Mouse (Mus musculus) embryonic fibroblast, embryonic 13.5 days (primary cell): Measurements from ENCODE around the gene Wdr25.

Experiments
- CTCF ChIP-seq: IDR thresholded peaks from 2 replicates; pipeline ENCODE4 v1.5.1; 2011; ENCODE audit warnings: mild to moderate bottlenecking, control low read depth, low read length, moderate library complexity, borderline replicate concordance; ENCODE audit not compliant: insufficient read depth
- POLR2A ChIP-seq: IDR thresholded peaks from 2 replicates; pipeline ENCODE4 v1.6.1; 2011; ENCODE audit warnings: low read depth, mild to moderate bottlenecking, control low read depth, low read length, moderate library complexity

GRCm38 (mm10) chr12:108914198-108914597, 20.8 kb downstream of the Wdr25 start:
- no peak for TF ChIP-seq CTCF
- no peak for TF ChIP-seq POLR2A
